In the genomic region with DNA sequence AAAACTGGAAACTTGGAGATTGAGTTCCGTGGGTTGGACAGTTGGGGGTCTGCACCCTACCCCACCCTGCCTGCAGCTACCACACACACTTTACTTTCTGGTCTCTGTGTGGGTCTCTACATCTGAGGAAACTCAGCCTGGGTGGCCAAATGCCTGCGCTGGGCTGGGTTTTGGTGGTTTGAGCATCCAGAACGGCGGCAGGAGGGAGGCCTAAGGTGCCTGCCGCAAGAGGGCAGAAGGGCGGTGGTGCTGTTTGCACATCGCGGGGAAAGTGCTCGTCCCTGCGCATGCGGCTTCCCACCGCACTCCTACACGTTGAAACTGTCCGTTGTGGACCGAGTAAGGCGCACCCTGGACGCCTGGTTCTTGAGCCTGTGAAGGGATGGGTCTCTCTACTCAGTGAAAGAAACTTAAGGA, we compare ENCODE assay signal across 8 mouse cellular contexts. TPM values are rescaled to one million over a fixed set of nuclear protein-coding genes. Genes with fewer than 3 reads are reported as not detected.
DNase-seq lines count a peak whose midpoint lies in the region; ATAC-seq and TF ChIP-seq lines count a peak whose summit lies in the region.

No protein-coding gene starts in this region.

- H3K36me3 ChIP-seq in hindbrain, postnatal 0 days (ENCODE audit: insufficient read depth, low read length), result no peaks in the 10 kb centered on the region

- H3K27me3 ChIP-seq in Patski, result no peaks in the 10 kb centered on the region
- no peaks in the 10 kb centered on the region for H3K27me3 ChIP-seq in hindbrain, postnatal 0 days (ENCODE audit: insufficient read depth, low read length)

- CTCF ChIA-PET in Patski (lab: Charles Lee), result interaction anchor here (0.8 to 2.9 kb wide), 17 partner anchors 9 to 209 kb away, joined by 3 to 19 read pairs (median 5); a partner anchor contains a TSS

- no peak for DNase-seq in Patski (ENCODE audit: low read depth, low spot score)
- peak; percentile 93 to 94 for DNase-seq in cerebellum, postnatal 14 days
- peak; percentile 92 for DNase-seq in gastrocnemius, adult 2 months
- peak; percentile 89 for DNase-seq in hindbrain, postnatal 0 days (ENCODE audit: low spot score)
- peak; percentile 86 to 90 for DNase-seq in left cerebral cortex, adult 18-20 months (ENCODE audit: low spot score in 2 of 2)
- DNase-seq in lung, postnatal 36 days, result peak; percentile 96
- DNase-seq in right cerebral cortex, postnatal 10 days (ENCODE audit: low spot score in 2 of 2), result peak; percentile 88 to 89
- peak; percentile 90 for DNase-seq in urinary bladder, postnatal 25 days (ENCODE audit: low spot score)

- peak overlapping the region; percentile 65 for H3K4me3 ChIP-seq in gastrocnemius, adult 2 months
- H3K4me3 ChIP-seq in hindbrain, postnatal 0 days (ENCODE audit: low read length), result peak overlapping the region; percentile 38

- H3K27ac ChIP-seq in gastrocnemius, adult 2 months, result peak overlapping the region; percentile 92
- 0 out of 2 replicates have a peak overlapping the region, but pooled peaks have one; percentile 32 for H3K27ac ChIP-seq in hindbrain, postnatal 0 days

- WGBS in hindbrain, postnatal 0 days, result under 1% methylated on average over 16 of the region's 17 CpGs

- peaks cover 7% of the 10 kb centered on the region for H3K4me1 ChIP-seq in hindbrain, postnatal 0 days (ENCODE audit: insufficient read depth, low read length)

- in situ Hi-C loops in Patski (cut with MboI; ENCODE audit: low pct_unique_long_range_greater_than_20kb), result no loop called here

- H3K9me3 ChIP-seq in hindbrain, postnatal 0 days (ENCODE audit: low read length), result no peaks in the 10 kb centered on the region

- peak; percentile 92 for TF ChIP-seq CTCF in Patski (IDR thresholded peaks at IDR 0.05)
- peak; percentile 86 for TF ChIP-seq CTCF in gastrocnemius, adult 2 months (IDR thresholded peaks at IDR 0.05)
- peak; percentile 91 for TF ChIP-seq CTCF in hindbrain, postnatal 0 days (IDR thresholded peaks at IDR 0.05; ENCODE audit: low read depth)

- POLR2A ChIA-PET in Patski (lab: Charles Lee), result interaction anchor here (0.6 to 1.2 kb wide), 3 partner anchors 20 to 57 kb away, joined by 3 to 10 read pairs (median 7); no protein-coding TSS in a partner anchor

- intact Hi-C loops in gastrocnemius, adult 2 months (cut with DNase I), result loop anchor here (5.0 kb wide), 3 partner anchors 92 to 203 kb away; no protein-coding TSS in a partner anchor

- peak; percentile 34 for ATAC-seq in Patski
- ATAC-seq in hindbrain, postnatal 0 days, result peak; percentile 81

- peak overlapping the region; percentile 72 for H3K4me2 ChIP-seq in hindbrain, postnatal 0 days (ENCODE audit: low read depth, low read length)

- H3K9ac ChIP-seq in hindbrain, postnatal 0 days (replicated peaks; ENCODE audit: low read length), result 0 out of 2 replicates have a peak overlapping the region, but pooled peaks have one; percentile 30

RNA-seq across cellular contexts. Expression of a gene that starts 32.8 kb away (rescaled TPM):
- 0.12 TPM for polyA plus RNA-seq in Patski (2021)
- total RNA-seq in gastrocnemius, adult 2 months (2021), result 1 to 10 TPM; 3.2 to 3.3 TPM
- 7.4 and 11.9 TPM in 2 replicates for total RNA-seq in hindbrain, postnatal 0 days (2014; rRNA removed)
- 7.7 and 8.1 TPM in 2 replicates for polyA plus RNA-seq in hindbrain, postnatal 0 days (2015; fragmentation: Nextera tagmentation; extraction: Ambion mirVana)
- 1 to 10 TPM; 3.2 to 4.5 TPM for total RNA-seq in left cerebral cortex, adult 18-20 months (2021)

RNA-seq across cellular contexts. Expression of a gene that starts 40.8 kb away (rescaled TPM):
- 84.4 TPM for polyA plus RNA-seq in Patski (2021)
- 10 to 100 TPM; 19.7 to 24.7 TPM for total RNA-seq in gastrocnemius, adult 2 months (2021)
- 76.4 and 84.2 TPM in 2 replicates for total RNA-seq in hindbrain, postnatal 0 days (2014; rRNA removed)
- polyA plus RNA-seq in hindbrain, postnatal 0 days (2015; fragmentation: Nextera tagmentation; extraction: Ambion mirVana), result 56.1 and 59.9 TPM in 2 replicates
- total RNA-seq in left cerebral cortex, adult 18-20 months (2021), result 100 to 1,000 TPM; 116 to 128 TPM
